Mouse (Mus musculus): ENCODE data around the gene Ranbp9. TPM values are rescaled to one million over a fixed set of nuclear protein-coding genes. Genes with fewer than 3 reads are reported as not detected.

Ranbp9 gene
- 8.1 and 9.2 TPM in 2 replicates for polyA plus RNA-seq (2015; fragmentation: Nextera tagmentation; extraction: Ambion mirVana)

DNA sequence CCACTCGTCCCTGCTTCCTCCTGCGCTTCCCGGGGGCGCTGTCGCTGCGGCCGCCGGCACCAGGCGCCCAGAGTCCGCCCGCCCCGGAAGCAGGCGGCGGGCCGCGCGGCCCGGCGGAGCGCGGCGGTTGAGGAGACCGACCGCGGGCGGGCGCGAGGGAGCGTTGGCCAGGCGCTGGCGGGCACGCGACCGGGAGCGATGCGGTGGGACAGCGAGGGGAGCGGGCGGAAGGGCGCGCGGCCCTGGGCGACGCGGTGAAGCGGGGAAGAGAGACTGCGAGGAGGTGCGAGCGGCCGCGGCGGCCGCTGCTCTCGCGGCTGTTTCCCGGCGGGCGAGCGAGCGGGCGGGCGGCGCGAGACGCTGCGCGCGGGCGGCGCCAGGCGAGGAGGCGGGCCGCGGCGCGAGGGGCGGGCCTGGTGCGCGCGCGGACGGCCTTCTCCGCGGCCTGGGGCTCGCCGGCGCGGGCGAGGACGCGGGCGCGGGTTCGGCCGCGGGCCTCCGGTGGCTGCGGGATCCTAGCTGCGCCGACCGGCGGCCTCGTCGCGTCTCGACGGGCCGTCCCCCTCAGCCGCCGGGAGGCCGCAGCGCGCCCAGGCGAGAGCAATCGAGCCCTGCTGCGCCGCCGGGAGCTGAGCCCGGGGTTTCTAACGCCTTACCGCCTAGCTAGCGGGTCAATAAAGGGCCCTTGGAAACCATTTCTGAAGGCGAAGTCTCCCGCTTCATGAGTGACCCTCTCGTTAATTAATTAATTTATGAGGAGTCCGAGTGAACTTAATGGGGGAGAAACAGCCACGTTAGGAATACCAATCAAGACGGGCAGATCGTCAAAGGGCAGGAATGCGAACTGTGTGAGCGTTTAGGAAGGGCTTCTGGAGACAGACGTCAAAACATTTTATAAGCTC, at the start of gene Ranbp9:
Ranbp9 (minus strand) TSS at position 326 of the 902 bp plus-strand sequence.
- Histone ChIP-seq H3K9ac (peak within 1 kb of the TSS; percentile 97), H3K27ac (peak within 1 kb of the TSS; percentile 100), H3K36me3 (no peaks in the 10 kb centered on the region), H3K4me1 (peaks cover 25% of the 10 kb centered on the region), H3K4me2 (peak within 1 kb of the TSS; percentile 74), H3K27me3 (no peaks in the 10 kb centered on the region), H3K9me3 (no peaks in the 10 kb centered on the region), H3K4me3 (peak within 1 kb of the TSS; percentile 97)
- under 1% methylated on average over 112 of the region's 132 CpGs for whole genome bisulfite sequencing
- peak; percentile 91 for ATAC-seq (ENCODE audit: borderline replicate concordance, extremely low read depth, low FRiP score, low TSS enrichment)

DNA sequence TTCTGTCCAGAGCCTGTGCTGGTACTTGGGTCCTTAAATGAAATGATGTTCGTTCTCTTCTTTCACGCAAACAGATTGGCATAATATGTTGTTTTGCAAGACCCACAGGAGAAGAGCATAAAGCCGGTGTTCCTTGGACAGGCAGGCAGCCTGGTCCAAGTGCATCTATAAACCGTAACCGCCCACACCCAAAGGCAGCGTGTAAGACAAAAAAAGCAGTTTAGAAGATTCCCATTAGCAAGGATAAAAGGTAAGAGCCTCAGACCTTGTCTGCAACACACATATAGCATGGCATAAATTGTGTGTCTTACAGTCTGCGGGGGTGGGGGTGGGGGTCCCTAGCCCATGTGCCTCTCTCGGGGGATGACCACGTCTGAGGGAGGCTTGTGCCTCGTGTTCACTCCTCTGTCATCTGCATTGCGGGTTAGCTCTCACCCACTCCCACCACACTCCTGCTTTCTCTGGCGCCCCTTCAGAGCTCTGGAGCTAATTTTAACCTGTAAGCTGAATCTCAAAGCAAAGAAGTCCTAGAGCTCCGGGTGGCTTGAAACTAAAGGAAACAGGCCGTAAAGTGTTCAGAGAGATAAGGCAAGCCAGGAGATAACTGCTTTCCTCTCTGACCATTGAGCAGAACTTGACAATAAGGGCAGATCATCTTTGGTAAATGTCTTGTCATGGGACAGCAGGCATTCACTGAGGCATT, 49.2 kb upstream of the Ranbp9 start:
- 43% methylated on average over 14 of the region's 14 CpGs for WGBS
- H3K9me3 ChIP-seq, result no peaks in the 10 kb centered on the region
- H3K27me3 ChIP-seq, result no peaks in the 10 kb centered on the region
- peaks cover 30% of the 10 kb centered on the region for H3K4me1 ChIP-seq
- H3K36me3 ChIP-seq, result no peaks in the 10 kb centered on the region
- no peak overlapping the region for H3K4me2 ChIP-seq
- no peak overlapping the region for H3K4me3 ChIP-seq
- H3K27ac ChIP-seq, result 0 out of 2 replicates have a peak overlapping the region, but pooled peaks have one; percentile 65
- ATAC-seq (ENCODE audit: borderline replicate concordance, extremely low read depth, low FRiP score, low TSS enrichment), result no peak
- H3K9ac ChIP-seq, result no peak overlapping the region

DNA sequence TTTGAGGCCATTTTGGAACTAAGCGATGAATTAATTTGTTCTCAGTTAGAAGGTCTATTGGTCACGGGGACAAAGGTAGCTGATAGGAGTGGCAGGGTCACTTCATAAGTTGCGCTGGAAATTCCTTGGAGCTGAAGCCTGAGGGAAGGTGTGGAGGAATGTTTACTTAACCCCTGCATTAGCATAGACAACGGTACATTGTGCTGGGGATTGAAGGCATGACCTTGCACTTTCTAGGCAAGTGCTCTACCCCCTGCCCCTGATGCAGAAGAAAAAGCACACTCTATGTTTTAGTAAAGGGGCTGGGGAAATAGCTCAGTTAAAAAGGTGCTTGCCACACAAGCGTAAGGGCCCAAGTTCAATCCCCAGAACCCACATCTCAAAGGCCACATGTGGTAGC, 45.2 kb upstream of the Ranbp9 start:
- peaks cover 40% of the 10 kb centered on the region for H3K4me1 ChIP-seq
- H3K27me3 ChIP-seq, result no peaks in the 10 kb centered on the region
- ATAC-seq (ENCODE audit: borderline replicate concordance, extremely low read depth, low FRiP score, low TSS enrichment), result no peak
- H3K9ac ChIP-seq, result no peak overlapping the region
- peak overlapping the region; percentile 79; the same call in 1 of the 2 replicates for H3K27ac ChIP-seq
- no peaks in the 10 kb centered on the region for H3K36me3 ChIP-seq
- H3K4me3 ChIP-seq, result no peak overlapping the region
- 69% methylated on average over 5 of the region's 5 CpGs for WGBS
- H3K9me3 ChIP-seq, result no peaks in the 10 kb centered on the region
- H3K4me2 ChIP-seq, result no peak overlapping the region

DNA sequence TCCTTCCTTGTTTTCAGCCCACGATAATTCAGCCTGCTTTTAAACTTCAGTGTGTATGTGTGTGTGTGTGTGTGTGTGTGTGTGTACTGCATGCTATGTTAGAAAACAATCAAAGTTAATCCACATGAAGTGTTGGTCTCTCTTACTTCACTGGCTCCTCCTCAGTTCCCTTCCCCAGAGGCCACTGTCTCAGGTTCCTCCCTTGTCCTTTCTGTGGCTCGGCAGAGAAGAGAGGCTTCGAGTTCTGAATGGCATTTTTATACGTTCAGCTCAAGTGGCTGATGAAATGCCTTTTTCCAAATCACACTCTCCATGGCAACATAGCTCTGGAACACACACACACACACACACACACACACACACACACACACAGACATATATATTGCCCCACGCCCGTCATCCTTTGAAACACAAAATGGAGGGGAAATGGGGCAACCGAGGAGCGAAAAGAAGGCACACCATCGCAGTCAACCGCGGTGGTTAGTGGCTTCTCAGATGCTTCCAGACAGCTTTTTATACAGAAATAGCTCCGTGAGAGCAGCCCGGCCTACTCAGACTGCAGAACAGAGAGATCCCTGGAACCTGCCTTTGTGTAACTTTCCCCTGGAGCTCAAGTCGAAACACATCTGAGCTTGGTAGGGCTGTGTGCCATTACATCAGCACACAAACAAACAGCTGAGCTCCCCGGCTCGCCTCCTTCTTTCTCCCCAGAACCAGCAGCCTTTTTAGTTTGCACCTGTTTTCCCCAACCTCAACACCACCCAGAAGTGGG, 44.5 kb upstream of the Ranbp9 start:
- 36% methylated on average over 16 of the region's 16 CpGs for WGBS
- no peaks in the 10 kb centered on the region for H3K9me3 ChIP-seq
- H3K27me3 ChIP-seq, result no peaks in the 10 kb centered on the region
- peak; percentile 52 for ATAC-seq (ENCODE audit: borderline replicate concordance, extremely low read depth, low FRiP score, low TSS enrichment)
- peaks cover 33% of the 10 kb centered on the region for H3K4me1 ChIP-seq
- H3K4me3 ChIP-seq, result no peak overlapping the region
- H3K4me2 ChIP-seq, result peak overlapping the region; percentile 25
- no peak overlapping the region for H3K9ac ChIP-seq
- no peaks in the 10 kb centered on the region for H3K36me3 ChIP-seq
- peak overlapping the region; percentile 79 for H3K27ac ChIP-seq

DNA sequence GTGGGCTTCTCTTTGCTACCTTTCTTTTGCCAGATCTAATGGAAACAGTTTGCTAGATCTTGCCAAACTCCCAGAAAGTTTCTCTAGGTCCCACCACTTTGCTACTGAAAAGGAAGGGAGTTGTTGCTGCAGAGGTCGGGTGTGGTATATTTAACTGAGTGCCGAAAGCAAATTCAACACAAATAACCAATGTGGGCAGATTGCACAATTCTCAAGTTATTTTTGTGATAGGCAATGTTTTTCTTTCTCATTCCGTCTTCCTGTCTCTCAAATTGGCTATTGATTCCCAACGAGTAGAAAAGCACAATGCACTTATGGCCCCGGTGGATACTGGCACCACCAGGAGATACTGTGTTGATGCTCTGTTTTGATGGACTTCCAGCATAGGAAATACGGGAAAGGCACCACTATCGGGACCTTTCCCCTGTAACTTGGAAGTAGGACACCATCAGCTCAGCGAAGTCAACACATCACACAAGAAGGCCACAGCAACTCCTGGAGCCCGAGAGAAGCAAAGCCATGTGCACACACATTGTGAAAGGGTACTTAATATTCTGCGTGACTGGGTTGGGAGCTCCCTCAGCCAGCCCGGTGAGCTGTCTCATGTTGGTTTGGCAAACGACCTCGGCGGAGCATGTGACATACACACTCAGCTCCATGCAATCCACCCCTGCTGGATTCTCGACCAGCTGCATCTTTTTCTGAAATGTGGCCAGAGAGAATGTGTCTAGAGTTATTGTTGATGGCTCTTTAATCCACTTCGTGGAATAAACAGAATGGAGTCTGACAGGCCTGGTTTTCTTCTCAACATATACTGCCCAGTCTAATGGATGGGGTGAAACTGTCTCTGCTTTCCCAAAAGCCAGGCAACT, 43.6 kb upstream of the Ranbp9 start:
- H3K27ac ChIP-seq, result peak overlapping the region; percentile 79
- H3K27me3 ChIP-seq, result no peaks in the 10 kb centered on the region
- ATAC-seq (ENCODE audit: borderline replicate concordance, extremely low read depth, low FRiP score, low TSS enrichment), result peak; percentile 87
- H3K4me1 ChIP-seq, result peaks cover 28% of the 10 kb centered on the region
- peak overlapping the region; percentile 25 for H3K4me2 ChIP-seq
- no peaks in the 10 kb centered on the region for H3K36me3 ChIP-seq
- H3K9me3 ChIP-seq, result no peaks in the 10 kb centered on the region
- H3K9ac ChIP-seq, result no peak overlapping the region
- 29% methylated on average over 16 of the region's 16 CpGs for WGBS
- no peak overlapping the region for H3K4me3 ChIP-seq

DNA sequence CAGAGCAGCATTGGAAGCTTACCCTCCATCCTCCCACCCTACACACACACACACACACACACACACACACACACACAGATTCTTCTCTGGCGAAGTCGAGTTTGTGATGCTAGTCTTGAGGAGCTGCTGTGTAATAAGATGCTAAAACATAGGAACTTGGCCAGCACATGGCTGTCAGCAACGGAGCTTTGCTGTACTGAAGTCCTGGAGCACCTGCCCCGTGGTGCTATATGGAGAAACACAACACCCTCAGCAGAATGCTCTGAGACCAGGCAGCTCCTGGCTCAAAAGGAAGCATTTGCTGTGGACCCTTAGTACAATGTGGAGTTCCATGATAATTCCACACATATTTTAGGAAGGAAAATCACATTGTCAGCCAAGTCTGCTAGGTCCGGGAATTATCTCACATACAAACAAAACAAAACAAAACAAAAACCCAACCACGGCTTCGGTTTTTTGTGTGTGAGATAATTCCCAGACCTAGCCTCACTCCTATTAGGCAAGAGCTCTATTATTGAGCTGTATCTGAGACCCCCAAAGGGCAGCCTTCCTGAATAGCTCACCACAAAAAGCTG, 42.9 kb upstream of the Ranbp9 start:
- H3K4me3 ChIP-seq, result no peak overlapping the region
- no peaks in the 10 kb centered on the region for H3K36me3 ChIP-seq
- 0 out of 2 replicates have a peak overlapping the region, but pooled peaks have one; percentile 25 for H3K4me2 ChIP-seq
- H3K4me1 ChIP-seq, result peaks cover 28% of the 10 kb centered on the region
- WGBS, result 37% methylated on average over 7 of the region's 7 CpGs
- H3K27me3 ChIP-seq, result no peaks in the 10 kb centered on the region
- no peak overlapping the region for H3K9ac ChIP-seq
- H3K27ac ChIP-seq, result peak overlapping the region; percentile 79; the same call in 1 of the 2 replicates
- H3K9me3 ChIP-seq, result no peaks in the 10 kb centered on the region
- no peak for ATAC-seq (ENCODE audit: borderline replicate concordance, extremely low read depth, low FRiP score, low TSS enrichment)

DNA sequence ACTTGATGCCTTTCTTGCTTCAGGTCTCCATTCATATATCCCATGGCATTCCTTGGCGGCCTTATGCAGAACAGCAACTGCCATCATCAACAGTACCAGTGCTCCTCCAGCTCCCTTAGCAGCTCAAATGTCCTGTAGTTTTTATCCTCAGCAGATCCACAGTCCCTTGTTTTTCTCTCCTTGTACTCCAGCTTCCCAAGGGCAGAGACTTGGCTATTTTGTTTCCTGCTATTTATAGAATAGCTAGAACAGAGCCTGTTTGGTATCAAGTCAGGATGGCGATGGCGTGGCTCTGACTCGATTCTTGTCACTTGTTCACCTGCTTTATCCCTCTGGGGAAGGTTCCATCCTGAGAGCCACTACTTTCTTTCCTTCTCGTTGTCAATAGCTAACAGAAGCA, 40.9 kb upstream of the Ranbp9 start:
- Histone ChIP-seq H3K9ac (no peak overlapping the region), H3K4me3 (no peak overlapping the region), H3K36me3 (no peaks in the 10 kb centered on the region), H3K27ac (no peak overlapping the region), H3K9me3 (no peaks in the 10 kb centered on the region), H3K4me1 (peaks cover 28% of the 10 kb centered on the region), H3K27me3 (no peaks in the 10 kb centered on the region), H3K4me2 (no peak overlapping the region)
- WGBS, result 81% methylated on average over 5 of the region's 5 CpGs
- no peak for ATAC-seq (ENCODE audit: borderline replicate concordance, extremely low read depth, low FRiP score, low TSS enrichment)

DNA sequence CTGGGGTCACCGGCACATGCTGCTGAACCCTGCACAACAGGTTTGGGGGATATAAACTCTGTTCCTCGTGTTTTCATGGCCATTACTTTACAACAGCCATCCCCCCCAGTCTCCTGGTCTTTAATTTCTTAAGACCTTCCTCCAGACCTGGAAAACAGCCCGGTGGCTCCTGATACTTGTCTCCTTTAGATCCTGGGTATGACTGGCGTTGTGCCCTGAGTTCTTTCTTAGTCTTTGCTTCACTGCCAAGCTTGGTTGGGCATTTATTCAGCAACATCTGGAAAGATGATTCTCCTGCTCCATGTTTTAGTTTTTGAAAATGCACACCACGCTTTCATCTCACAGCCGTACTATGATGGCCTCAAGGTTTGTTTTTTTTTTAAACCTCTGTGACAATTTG, 38.2 kb upstream of the Ranbp9 start:
- ATAC-seq (ENCODE audit: borderline replicate concordance, extremely low read depth, low FRiP score, low TSS enrichment), result no peak
- H3K4me2 ChIP-seq, result no peak overlapping the region
- no peak overlapping the region for H3K4me3 ChIP-seq
- no peaks in the 10 kb centered on the region for H3K9me3 ChIP-seq
- no peaks in the 10 kb centered on the region for H3K36me3 ChIP-seq
- peaks cover 6% of the 10 kb centered on the region for H3K4me1 ChIP-seq
- no peak overlapping the region for H3K27ac ChIP-seq
- H3K9ac ChIP-seq, result no peak overlapping the region
- H3K27me3 ChIP-seq, result no peaks in the 10 kb centered on the region
- WGBS, result 66% methylated on average over 6 of the region's 6 CpGs

DNA sequence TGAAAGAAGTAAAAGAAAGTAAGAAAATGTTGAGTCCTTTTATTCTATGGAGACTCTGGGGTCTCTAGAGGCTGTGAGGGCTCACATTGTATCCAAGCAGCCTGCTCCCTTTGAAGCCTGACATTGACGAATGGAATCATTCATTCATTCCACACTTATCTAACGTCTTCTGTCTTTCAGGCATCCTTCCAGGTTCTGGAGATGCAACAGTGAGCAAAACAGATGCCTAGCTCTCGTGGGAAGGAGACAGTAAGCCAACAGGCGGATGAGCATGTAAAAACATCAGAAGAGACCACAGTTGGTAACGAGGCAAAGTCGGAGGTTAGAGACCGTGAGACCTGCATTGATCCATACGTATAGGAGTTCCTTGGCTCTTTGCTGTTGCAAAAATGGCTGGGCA, 36.3 kb upstream of the Ranbp9 start:
- 55% methylated on average over 8 of the region's 8 CpGs for WGBS
- no peaks in the 10 kb centered on the region for H3K27me3 ChIP-seq
- H3K4me1 ChIP-seq, result no peaks in the 10 kb centered on the region
- H3K4me3 ChIP-seq, result no peak overlapping the region
- ATAC-seq (ENCODE audit: borderline replicate concordance, extremely low read depth, low FRiP score, low TSS enrichment), result no peak
- H3K9ac ChIP-seq, result no peak overlapping the region
- no peak overlapping the region for H3K4me2 ChIP-seq
- no peaks in the 10 kb centered on the region for H3K9me3 ChIP-seq
- H3K36me3 ChIP-seq, result no peaks in the 10 kb centered on the region
- no peak overlapping the region for H3K27ac ChIP-seq

DNA sequence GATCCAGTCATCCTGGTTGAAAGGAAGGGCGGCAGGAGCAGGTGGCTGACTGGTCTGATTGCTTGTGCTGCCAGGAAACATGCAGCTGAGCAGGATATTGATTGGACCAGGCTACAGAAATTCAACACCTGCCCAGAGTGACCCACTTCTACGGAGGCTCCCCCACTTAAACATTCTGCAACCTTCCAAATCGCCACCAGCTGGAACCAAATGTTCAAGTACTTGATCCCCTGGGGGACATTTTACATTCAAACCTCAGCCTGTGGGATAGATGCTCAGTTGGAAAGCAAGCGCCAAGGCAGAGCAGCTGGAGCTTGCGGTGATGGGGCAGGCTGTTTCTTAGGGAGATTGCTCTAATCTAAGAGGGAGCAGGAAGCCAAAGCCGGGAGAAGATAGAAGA, 35.8 kb upstream of the Ranbp9 start:
- Histone ChIP-seq H3K9me3 (no peaks in the 10 kb centered on the region), H3K9ac (no peak overlapping the region), H3K27ac (no peak overlapping the region), H3K27me3 (no peaks in the 10 kb centered on the region), H3K4me3 (no peak overlapping the region), H3K4me2 (no peak overlapping the region), H3K36me3 (no peaks in the 10 kb centered on the region), H3K4me1 (no peaks in the 10 kb centered on the region)
- no peak for ATAC-seq (ENCODE audit: borderline replicate concordance, extremely low read depth, low FRiP score, low TSS enrichment)
- WGBS, result 57% methylated on average over 6 of the region's 6 CpGs
